Mouse (Mus musculus) urinary bladder, postnatal 10 days (tissue): Measurements from ENCODE around the gene Rftn1.
"Not testable (repeated sequence)": the region's sequence is repeated elsewhere in the genome, so short reads cannot be mapped to it uniquely, and the experiment has no call there.

Source experiments
- DNase-seq: peaks from one replicate; pipeline ENCODE4 v3.0.0; 2022; ENCODE audit warnings: low spot score

Gene Rftn1

GRCm38 (mm10) chr17:50127045-50127813 lies 63.2 kb downstream of the Rftn1 start:
- DNase-seq, result no peak

DNA sequence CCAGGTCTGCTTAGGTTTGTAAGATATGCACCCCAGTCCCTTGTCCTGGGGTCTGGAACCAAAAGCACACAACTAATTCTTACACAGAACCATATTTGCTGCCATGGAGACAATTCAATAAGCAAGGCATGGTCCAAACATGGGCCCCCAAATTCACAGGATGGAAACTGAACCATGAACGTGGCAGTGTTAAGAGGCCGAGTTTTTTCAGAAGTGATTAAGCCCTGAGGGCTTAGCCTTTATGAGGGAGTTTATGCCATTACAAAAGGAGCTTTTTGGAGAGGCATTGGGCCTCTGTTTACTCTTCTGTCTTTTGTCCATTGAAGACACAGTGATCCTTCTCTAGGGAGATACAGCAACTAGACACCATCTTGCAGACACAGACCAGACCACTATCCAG lies 63.9 kb downstream of the Rftn1 start:
- no peak for DNase-seq

DNA sequence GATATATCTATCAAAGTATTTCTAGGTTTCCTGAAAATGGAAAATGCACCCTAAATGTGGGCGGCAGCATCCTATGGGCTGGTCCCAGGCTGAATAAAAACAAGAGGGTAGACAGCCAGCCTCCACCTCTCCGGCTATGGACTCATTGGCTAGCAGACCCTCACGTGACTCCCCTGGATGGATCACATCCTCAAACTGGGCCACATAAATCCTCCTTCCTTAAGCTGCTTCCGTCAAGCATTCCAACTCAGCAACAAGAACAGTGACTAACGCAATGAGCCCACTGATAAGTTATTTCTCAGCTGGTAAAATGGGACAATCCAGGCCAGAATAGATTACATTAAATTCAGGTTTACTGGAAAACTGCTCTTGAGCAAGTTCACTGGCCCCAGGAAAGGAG lies 64.6 kb downstream of the Rftn1 start:
- no peak for DNase-seq

- DNase-seq, result no peak
These were observed 65.2 kb downstream of the Rftn1 start for GRCm38 (mm10) chr17:50125245-50125798.

GRCm38 (mm10) chr17:50124708-50125107 lies 65.8 kb downstream of the Rftn1 start:
- no peak for DNase-seq

DNA sequence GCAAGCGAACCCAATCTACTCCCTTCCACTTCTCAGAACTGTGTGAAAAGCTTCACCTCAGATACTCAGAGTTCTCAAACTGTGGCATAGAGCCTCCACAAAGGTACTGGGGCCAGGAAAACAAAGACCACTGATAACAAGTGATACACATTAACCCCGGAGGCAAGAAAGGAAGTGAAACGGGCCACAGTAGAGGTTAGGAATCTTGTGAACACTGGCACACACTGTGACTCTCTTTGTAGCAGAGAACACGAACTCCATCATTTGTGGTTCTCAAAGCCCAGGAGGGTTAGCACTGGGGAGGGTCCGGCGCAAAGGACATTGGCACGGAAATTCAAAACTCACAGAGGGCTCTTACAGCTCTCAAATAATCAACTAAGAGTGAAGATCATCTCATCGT lies 67.9 kb downstream of the Rftn1 start:
- no peak for DNase-seq

GRCm38 (mm10) chr17:50120098-50120497 lies 70.4 kb downstream of the Rftn1 start:
- DNase-seq, result no peak

GRCm38 (mm10) chr17:50117461-50117860 lies 73.0 kb downstream of the Rftn1 start:
- DNase-seq, result no peak

DNA sequence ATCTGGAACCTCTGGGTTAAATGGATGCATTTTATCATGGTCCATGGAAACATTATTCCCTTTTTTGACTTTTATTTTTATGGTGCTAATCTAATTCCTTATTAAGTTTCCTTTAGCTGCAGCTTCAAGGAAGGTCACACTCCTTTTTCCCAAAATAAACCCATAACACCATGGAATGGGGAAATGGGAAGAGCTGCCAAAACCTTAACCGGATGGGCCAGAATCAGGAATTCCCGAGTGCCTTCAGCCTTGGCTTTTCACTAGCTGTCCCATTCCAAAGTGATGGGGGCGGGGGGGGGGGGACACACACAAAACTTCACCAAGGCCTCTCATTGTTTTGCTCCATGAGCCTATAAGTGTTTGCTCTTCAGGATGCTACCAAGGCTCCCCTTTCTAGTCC lies 73.5 kb downstream of the Rftn1 start:
- no peak for DNase-seq

- DNase-seq, result not testable (repeated sequence)
These were observed 74.1 kb downstream of the Rftn1 start for GRCm38 (mm10) chr17:50116401-50116800.

- not testable (repeated sequence) for DNase-seq
These were observed 74.8 kb downstream of the Rftn1 start for GRCm38 (mm10) chr17:50115716-50116115.

- no peak for DNase-seq
These were observed 75.8 kb downstream of the Rftn1 start for GRCm38 (mm10) chr17:50114659-50115058.

- DNase-seq, result no peak
These were observed 79.6 kb downstream of the Rftn1 start for GRCm38 (mm10) chr17:50110650-50111415.

GRCm38 (mm10) chr17:50106811-50107210 lies 83.7 kb downstream of the Rftn1 start:
- no peak for DNase-seq

GRCm38 (mm10) chr17:50104131-50104530 lies 86.3 kb downstream of the Rftn1 start:
- DNase-seq, result no peak

DNA sequence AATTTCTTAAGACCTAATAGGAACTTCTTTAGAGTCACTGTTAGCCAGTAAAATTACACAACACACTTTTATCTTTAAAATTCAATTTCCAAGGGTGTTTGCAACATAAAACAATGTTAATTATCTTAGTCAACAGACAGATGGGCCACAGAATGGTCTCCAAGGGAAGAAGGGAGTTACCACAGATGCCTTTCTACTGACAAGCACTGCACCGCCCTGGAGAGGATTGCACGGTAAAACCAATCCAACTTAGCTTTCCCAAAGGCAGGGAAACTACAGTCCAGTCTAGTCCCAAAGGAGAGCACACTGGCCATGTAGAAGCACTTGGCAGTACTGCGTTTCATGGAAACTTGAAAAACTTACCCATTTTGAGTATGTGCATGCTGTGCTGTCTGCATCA lies 89.1 kb downstream of the Rftn1 start:
- no peak for DNase-seq

GRCm38 (mm10) chr17:50100070-50100469 lies 90.4 kb downstream of the Rftn1 start:
- DNase-seq, result no peak

DNA sequence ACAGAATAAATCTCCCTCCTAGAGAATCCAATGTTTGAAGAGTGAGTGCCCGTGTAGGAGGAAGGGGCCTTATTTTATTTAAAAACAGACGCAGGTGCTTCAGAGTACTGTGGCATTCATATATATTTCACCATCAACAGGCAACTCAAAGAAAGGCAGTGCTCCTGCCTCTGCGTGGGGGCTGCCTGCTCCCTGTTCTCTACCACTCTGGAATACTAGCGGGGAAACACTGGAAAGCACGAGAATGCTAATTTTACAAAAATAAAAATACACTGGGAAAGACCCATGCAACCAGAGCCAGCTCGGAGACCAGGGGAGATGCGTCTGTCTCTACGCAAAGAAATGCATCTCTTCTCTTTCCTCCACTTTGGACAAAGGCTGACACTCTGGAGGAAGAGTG lies 91.1 kb downstream of the Rftn1 start:
- no peak for DNase-seq

DNA sequence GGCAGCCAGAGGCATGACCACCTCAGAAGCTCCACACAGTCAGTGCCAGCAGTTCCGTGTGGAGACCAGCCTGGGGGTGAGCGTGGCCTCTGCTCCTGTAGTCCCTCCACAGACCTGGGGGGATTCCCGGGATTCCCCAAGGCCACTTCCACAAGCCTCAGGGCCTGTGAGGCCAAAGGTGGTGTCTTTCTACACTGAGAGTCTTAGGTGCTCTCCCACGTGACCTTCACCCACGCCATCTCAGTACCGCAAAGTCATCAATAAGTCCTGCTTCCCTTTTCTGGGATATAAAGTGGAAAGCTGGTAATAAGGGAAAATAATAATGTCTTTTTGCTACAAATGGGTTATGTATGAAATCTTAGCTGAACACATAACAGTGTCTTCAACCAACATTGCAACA lies 92.2 kb downstream of the Rftn1 start:
- DNase-seq, result no peak

GRCm38 (mm10) chr17:50097831-50098230 lies 92.6 kb downstream of the Rftn1 start:
- DNase-seq, result no peak

GRCm38 (mm10) chr17:50096305-50096704 lies 94.2 kb downstream of the Rftn1 start:
- DNase-seq, result no peak

GRCm38 (mm10) chr17:50094596-50094995 lies 95.9 kb downstream of the Rftn1 start:
- no peak for DNase-seq

- DNase-seq, result no peak
These were observed 96.4 kb downstream of the Rftn1 start for GRCm38 (mm10) chr17:50094077-50094476.
